Mouse (Mus musculus) forebrain, embryonic 11.5 days (tissue): ENCODE data around the gene Mxd1. TPM values are rescaled to one million over a fixed set of nuclear protein-coding genes. Genes with fewer than 3 reads are reported as not detected.

ENCODE experiments used
- ATAC-seq: fragments of 200-750 bp; cut with Nextera tagmentation; replicated peaks from 2 replicates; pipeline ENCODE4 v1.8.0; 2017; ENCODE audit warnings: moderate TSS enrichment; ENCODE audit not compliant: low FRiP score
- DNase-seq: peaks from one replicate; pipeline ENCODE4 v3.0.0-alpha.2; 2017; ENCODE audit warnings: low spot score
- H3K27ac ChIP-seq: fragments of 300-500 bp; sonication (generic); 2 replicates; pipeline ENCODE4 v1.5.1; 2014; ENCODE audit warnings: low read depth, low read length
- H3K27me3 ChIP-seq: fragments of 300-500 bp; sonication (generic); 2 replicates; pipeline ENCODE4 v1.6.1; 2014; ENCODE audit warnings: mild to moderate bottlenecking, low read length, mixed read lengths; ENCODE audit not compliant: control insufficient read depth, insufficient read depth
- H3K36me3 ChIP-seq: fragments of 300-500 bp; sonication (generic); 2 replicates; pipeline ENCODE4 v1.6.1; 2014; ENCODE audit warnings: mild to moderate bottlenecking, low read length, moderate library complexity, mixed read lengths; ENCODE audit not compliant: control insufficient read depth, insufficient read depth
- H3K4me1 ChIP-seq: fragments of 300-500 bp; sonication (generic); replicated peaks from 2 replicates; pipeline ENCODE4 v1.6.1; 2014; ENCODE audit warnings: low read length, mixed read lengths; ENCODE audit not compliant: control insufficient read depth, insufficient read depth
- H3K4me2 ChIP-seq: fragments of 300-500 bp; sonication (generic); 2 replicates; pipeline ENCODE4 v1.6.1; 2014; ENCODE audit warnings: low read depth, mild to moderate bottlenecking, low read length, moderate library complexity, mixed read lengths; ENCODE audit not compliant: severe bottlenecking
- H3K4me3 ChIP-seq: fragments of 300-500 bp; sonication (generic); 2 replicates; pipeline ENCODE4 v1.5.1; 2014; ENCODE audit warnings: low read depth, low read length
- H3K9ac ChIP-seq: fragments of 300-500 bp; sonication (generic); 2 replicates; pipeline ENCODE4 v1.6.1; 2014; ENCODE audit warnings: low read length
- H3K9me3 ChIP-seq: fragments of 300-500 bp; sonication (generic); 2 replicates; pipeline ENCODE4 v1.6.1; 2016; ENCODE audit warnings: low read length, mixed read lengths; ENCODE audit not compliant: control insufficient read depth
- WGBS: fragments of 180-500 bp; shearing (Covaris S2); extraction: QIAGEN DNeasy Blood & Tissue Kit; methylation state at CpG from one replicate; pipeline ENCODE4 v1.1.7; 2014; 5-methylcytosine and 5-hydroxymethylcytosine counted together
- polyA plus RNA-seq: library from polyadenylated mRNA; unstranded; fragments of >200 nt; fragmentation: Nextera tagmentation; extraction: Ambion mirVana; gene quantifications from 2 replicates; pipeline ENCODE4 v1.2.1, GENCODE M21; 2014

Gene Mxd1
- polyA plus RNA-seq, 1 experiment from 2014 or later: 16.8 TPM

DNA sequence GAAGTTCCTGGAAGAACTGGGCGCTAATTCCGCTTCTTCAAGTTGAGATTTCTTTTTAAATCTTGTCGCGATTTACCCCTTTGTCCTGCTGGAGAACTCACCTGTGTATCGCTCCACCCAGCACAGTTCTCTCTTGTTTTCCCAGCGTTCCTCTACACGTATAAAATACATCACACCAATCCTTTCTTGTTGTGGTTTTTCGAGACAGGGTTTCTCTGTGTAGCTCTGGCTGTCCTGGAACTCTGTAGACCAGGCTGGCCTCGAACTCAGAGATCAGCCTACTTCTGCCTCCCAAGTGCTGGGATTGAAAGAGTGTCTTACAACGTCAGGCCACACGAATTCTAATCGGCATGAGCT lies 15.7 kb upstream of the Mxd1 start:
- Histone ChIP-seq H3K4me3 (peak overlapping the region; percentile 88), H3K36me3 (peaks cover 4% of the 10 kb centered on the region; the same call in 1 of the 2 replicates), H3K9me3 (no peaks in the 10 kb centered on the region), H3K4me2 (peak overlapping the region; percentile 80), H3K27me3 (no peaks in the 10 kb centered on the region), H3K27ac (no peak overlapping the region), H3K4me1 (0 out of 2 replicates have a peak, but pooled peaks cover 2% of the 10 kb centered on the region), H3K9ac (peak overlapping the region; percentile 84)
- DNase-seq (no peak), ATAC-seq (no peak; the same call in 1 of the 2 replicates)
- 37% methylated on average over 12 of the region's 12 CpGs for WGBS

GRCm38 (mm10) chr6:86683872-86684654 lies 15.1 kb upstream of the Mxd1 start, which contains the start of gene Snrnp27:
Gene Snrnp27 (minus strand): TSS chr6:86684522.
- peak within 1 kb of the TSS; percentile 12; the same call in 1 of the 2 replicates for H3K27ac ChIP-seq
- peak within 1 kb of the TSS; percentile 80 for H3K4me2 ChIP-seq
- peaks cover 8% of the 10 kb centered on the region for H3K36me3 ChIP-seq
- 0 out of 2 replicates have a peak, but pooled peaks cover 2% of the 10 kb centered on the region for H3K4me1 ChIP-seq
- ATAC-seq: peak; percentile 81
- peak; percentile 95 for DNase-seq
- H3K27me3 ChIP-seq: no peaks in the 10 kb centered on the region
- H3K9me3 ChIP-seq: no peaks in the 10 kb centered on the region
- 3% methylated on average over 36 of the region's 36 CpGs for WGBS
- H3K9ac ChIP-seq: peak within 1 kb of the TSS; percentile 84
- H3K4me3 ChIP-seq: peak within 1 kb of the TSS; percentile 88

- 0 out of 2 replicates have a peak, but pooled peaks cover 2% of the 10 kb centered on the region for H3K4me1 ChIP-seq
- no peaks in the 10 kb centered on the region for H3K27me3 ChIP-seq
- H3K4me2 ChIP-seq: no peak overlapping the region
- 92% methylated on average over 3 of the region's 3 CpGs for WGBS
- H3K9me3 ChIP-seq: no peaks in the 10 kb centered on the region
- DNase-seq (no peak), ATAC-seq (no peak)
- H3K27ac ChIP-seq: no peak overlapping the region
- no peak overlapping the region for H3K9ac ChIP-seq
- H3K36me3 ChIP-seq: peaks cover 8% of the 10 kb centered on the region
- H3K4me3 ChIP-seq: no peak overlapping the region
These were observed 12.3 kb upstream of the Mxd1 start for GRCm38 (mm10) chr6:86681289-86681688.

DNA sequence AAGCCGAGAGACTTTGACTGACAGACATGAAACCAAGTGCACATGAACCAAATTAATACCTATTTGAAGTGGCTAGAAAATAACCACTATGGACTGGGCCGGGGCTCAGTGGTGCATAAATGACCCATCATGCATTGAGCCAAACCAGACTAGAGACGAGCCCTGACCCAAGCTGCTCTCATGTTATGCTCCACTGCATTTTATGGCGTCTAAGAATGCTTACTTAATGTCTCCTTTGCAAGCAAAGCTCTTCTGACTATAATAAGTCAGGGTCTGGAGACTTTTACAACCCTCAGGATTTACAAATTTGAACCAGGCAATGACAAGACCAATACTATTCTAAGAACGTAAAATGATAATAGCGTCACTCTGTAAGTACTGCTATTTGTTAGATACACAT lies 9.4 kb upstream of the Mxd1 start:
- 90% methylated on average over 6 of the region's 6 CpGs for WGBS
- Histone ChIP-seq H3K36me3 (peaks cover 8% of the 10 kb centered on the region), H3K4me3 (no peak overlapping the region)

GRCm38 (mm10) chr6:86670873-86671272 lies 1.9 kb upstream of the Mxd1 start:
- WGBS: 17% methylated on average over 2 of the region's 2 CpGs
- DNase-seq (peak; percentile 58), ATAC-seq (no peak)
- Histone ChIP-seq H3K4me1 (peaks cover 3% of the 10 kb centered on the region; the same call in 1 of the 2 replicates), H3K9ac (no peak overlapping the region), H3K4me3 (no peak overlapping the region), H3K36me3 (no peaks in the 10 kb centered on the region), H3K27me3 (no peaks in the 10 kb centered on the region), H3K4me2 (no peak overlapping the region), H3K27ac (no peak overlapping the region), H3K9me3 (no peaks in the 10 kb centered on the region)

More for the DNA sequence above, 9.4 kb upstream of the Mxd1 start:
- Histone ChIP-seq H3K4me2 (no peak overlapping the region), H3K9me3 (no peaks in the 10 kb centered on the region), H3K27me3 (no peaks in the 10 kb centered on the region), H3K9ac (no peak overlapping the region), H3K4me1 (no peaks in the 10 kb centered on the region), H3K27ac (no peak overlapping the region)
- no peak for ATAC-seq
- no peak for DNase-seq

- 0 out of 2 replicates have a peak overlapping the region, but pooled peaks have one; percentile 25 for H3K27ac ChIP-seq
- H3K4me2 ChIP-seq: peak overlapping the region; percentile 83
- under 1% methylated on average over 27 of the region's 37 CpGs for WGBS
- peak overlapping the region; percentile 44 for H3K9ac ChIP-seq
- ATAC-seq (peak; percentile 100), DNase-seq (peak; percentile 100)
- peak overlapping the region; percentile 93 for H3K4me3 ChIP-seq
- no peaks in the 10 kb centered on the region for H3K9me3 ChIP-seq
- H3K4me1 ChIP-seq: peaks cover 3% of the 10 kb centered on the region; the same call in 1 of the 2 replicates
- no peaks in the 10 kb centered on the region for H3K27me3 ChIP-seq
- no peaks in the 10 kb centered on the region for H3K36me3 ChIP-seq
These were observed 323 bp upstream of the Mxd1 start for GRCm38 (mm10) chr6:86669240-86669727.

DNA sequence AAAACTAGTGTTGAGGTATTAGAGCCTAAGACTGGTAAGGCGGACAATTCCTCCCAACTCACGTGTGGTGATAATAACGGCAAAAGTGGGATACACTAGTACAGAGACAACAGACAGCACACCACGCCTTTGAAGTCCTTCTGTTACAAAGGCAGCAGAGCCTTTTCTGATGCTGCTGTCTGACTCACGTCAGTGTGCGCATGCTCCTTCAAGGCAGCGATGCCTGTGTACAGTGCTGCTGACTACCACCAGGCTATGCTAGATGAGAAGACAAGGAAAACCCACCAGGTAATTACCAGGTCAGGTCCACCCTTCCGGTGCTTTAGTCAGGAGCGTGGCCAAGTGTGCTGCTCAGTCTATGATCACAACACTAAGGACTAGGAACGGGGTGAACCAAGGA lies 1.9 kb downstream of the Mxd1 start:
- Histone ChIP-seq H3K9ac (no peak overlapping the region), H3K4me3 (no peak overlapping the region), H3K27ac (no peak overlapping the region), H3K4me1 (peaks cover 3% of the 10 kb centered on the region; the same call in 1 of the 2 replicates), H3K4me2 (no peak overlapping the region), H3K9me3 (no peaks in the 10 kb centered on the region), H3K36me3 (no peaks in the 10 kb centered on the region; the same call in 1 of the 2 replicates), H3K27me3 (no peaks in the 10 kb centered on the region)
- DNase-seq: no peak
- ATAC-seq: no peak
- 93% methylated on average over 10 of the region's 10 CpGs for WGBS

DNA sequence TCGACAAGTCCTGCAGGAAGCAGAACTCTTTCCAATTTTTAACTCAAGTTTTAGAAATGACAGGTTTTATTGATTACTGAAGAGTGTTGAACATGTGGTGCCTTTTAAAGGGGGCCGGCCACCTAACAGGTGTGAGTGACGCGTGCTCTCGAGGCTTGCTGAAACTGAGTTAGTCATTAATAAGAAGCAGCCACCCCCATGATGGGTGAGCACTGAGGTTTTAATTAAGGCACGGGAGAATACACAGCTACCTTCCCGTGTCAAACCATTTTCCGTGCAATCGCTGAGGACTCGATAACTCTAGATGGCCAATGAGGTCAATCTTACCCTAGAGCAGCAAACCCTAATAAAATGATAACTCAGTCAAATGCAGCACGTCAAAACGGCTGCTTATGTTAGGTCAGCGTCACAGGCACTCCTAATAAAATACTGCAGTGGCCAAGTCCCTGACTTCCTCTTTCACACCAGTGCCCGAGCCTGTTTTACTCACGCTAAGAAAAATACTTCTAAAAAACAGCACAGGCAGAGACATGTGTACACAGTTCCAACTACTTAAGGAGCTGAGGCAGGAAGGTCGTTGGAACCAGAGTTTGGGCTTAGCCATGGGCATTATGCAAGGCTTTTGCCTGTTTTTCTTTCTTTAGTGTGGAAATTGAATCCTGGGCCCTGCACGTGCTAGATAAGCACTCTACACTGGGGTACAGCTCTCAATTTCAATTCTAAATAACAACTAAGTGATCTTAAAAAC lies 3.2 kb downstream of the Mxd1 start:
- DNase-seq (no peak), ATAC-seq (no peak)
- Histone ChIP-seq H3K9me3 (no peaks in the 10 kb centered on the region), H3K9ac (no peak overlapping the region), H3K27me3 (no peaks in the 10 kb centered on the region), H3K4me3 (no peak overlapping the region), H3K4me2 (no peak overlapping the region), H3K27ac (no peak overlapping the region), H3K4me1 (peaks cover 3% of the 10 kb centered on the region; the same call in 1 of the 2 replicates), H3K36me3 (no peaks in the 10 kb centered on the region; the same call in 1 of the 2 replicates)
- WGBS: 88% methylated on average over 17 of the region's 17 CpGs
